Mouse (Mus musculus) small intestine, adult 2 months (tissue): ENCODE measurements around the gene Soat1.

ENCODE experiments used
- CTCF ChIP-seq: fragments of 200-500 bp; IDR thresholded peaks from 2 replicates; pipeline ENCODE4 v1.5.1; 2012; ENCODE audit warnings: low read depth, mild to moderate bottlenecking, control low read depth, inconsistent platforms, low read length, moderate library complexity, mixed read lengths; ENCODE audit not compliant: insufficient replicate concordance, insufficient read length; ENCODE audit errors: extremely low read depth
- POLR2A ChIP-seq: fragments of 200-500 bp; IDR thresholded peaks from 2 replicates; pipeline ENCODE4 v1.6.1; 2012; ENCODE audit warnings: low read depth, mild to moderate bottlenecking, control low read depth, inconsistent platforms, low read length, moderate library complexity

GRCm38 (mm10) chr1:156473961-156474503 lies at the start of gene Soat1:
- TF ChIP-seq CTCF = no peak
- no peak for TF ChIP-seq POLR2A
